Mouse (Mus musculus) ES-E14 (cell line): ENCODE results near the gene Megf11.

Source experiments
- HCFC1 ChIP-seq: IDR thresholded peaks from 2 replicates; pipeline ENCODE4 v1.6.1; 2012; ENCODE audit warnings: low read length, inconsistent platforms, borderline replicate concordance; ENCODE audit not compliant: insufficient read depth
- ZC3H11A ChIP-seq: IDR thresholded peaks from 2 replicates; pipeline ENCODE4 v1.6.1; 2012; ENCODE audit warnings: low read depth, mild to moderate bottlenecking, inconsistent platforms, low read length, borderline replicate concordance

- no peak for TF ChIP-seq HCFC1
- TF ChIP-seq ZC3H11A = peak; percentile 67; the same call in 1 of the 2 replicates
Observed at GRCm38 (mm10) chr9:64639664-64640063, 254.2 kb downstream of the Megf11 start.
